Mouse (Mus musculus): ENCODE data around the gene Muc5b. TPM values are rescaled to one million over a fixed set of nuclear protein-coding genes. Genes with fewer than 3 reads are reported as not detected.

Gene Muc5b
- polyA plus RNA-seq, 1 experiment from 2014 or later = not detected

DNA sequence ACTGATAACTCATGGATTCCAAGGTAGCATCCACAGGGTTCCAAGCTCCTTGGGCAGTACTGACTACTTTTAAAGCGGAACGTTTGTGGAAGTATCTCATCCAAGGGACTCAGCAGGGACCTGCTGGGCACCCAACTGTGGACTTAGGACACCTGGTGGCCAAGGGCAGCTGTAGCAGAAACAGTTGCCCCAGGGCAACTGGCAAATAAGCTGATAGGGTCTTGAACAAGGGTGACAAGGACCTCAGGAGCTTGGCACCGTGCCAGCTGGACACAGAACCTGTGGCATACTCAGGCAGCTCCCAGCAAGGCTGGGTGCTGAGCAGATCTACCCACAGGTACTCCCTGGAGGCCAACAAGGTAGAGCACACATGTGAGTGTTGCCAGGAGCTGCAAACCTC lies 20.6 kb upstream of the Muc5b start:
- Histone ChIP-seq H3K27me3 (replicated peaks; ENCODE audit: control insufficient read depth, insufficient read depth, low read length) (no peaks in the 10 kb centered on the region), H3K9ac (ENCODE audit: low read depth, low read length) (no peak overlapping the region), H3K9me3 (ENCODE audit: control insufficient read depth, low read length) (no peaks in the 10 kb centered on the region), H3K4me3 (ENCODE audit: low read length) (no peak overlapping the region), H3K4me1 (ENCODE audit: control insufficient read depth, insufficient read depth, low read length) (no peaks in the 10 kb centered on the region; the same call in 1 of the 2 replicates), H3K4me2 (ENCODE audit: low read depth, low read length) (no peak overlapping the region), H3K36me3 (ENCODE audit: control insufficient read depth, insufficient read depth, low read length) (no peaks in the 10 kb centered on the region), H3K27ac (ENCODE audit: low read length) (no peak overlapping the region)
- WGBS = 67% methylated on average over 3 of the region's 3 CpGs
- no peak for ATAC-seq

DNA sequence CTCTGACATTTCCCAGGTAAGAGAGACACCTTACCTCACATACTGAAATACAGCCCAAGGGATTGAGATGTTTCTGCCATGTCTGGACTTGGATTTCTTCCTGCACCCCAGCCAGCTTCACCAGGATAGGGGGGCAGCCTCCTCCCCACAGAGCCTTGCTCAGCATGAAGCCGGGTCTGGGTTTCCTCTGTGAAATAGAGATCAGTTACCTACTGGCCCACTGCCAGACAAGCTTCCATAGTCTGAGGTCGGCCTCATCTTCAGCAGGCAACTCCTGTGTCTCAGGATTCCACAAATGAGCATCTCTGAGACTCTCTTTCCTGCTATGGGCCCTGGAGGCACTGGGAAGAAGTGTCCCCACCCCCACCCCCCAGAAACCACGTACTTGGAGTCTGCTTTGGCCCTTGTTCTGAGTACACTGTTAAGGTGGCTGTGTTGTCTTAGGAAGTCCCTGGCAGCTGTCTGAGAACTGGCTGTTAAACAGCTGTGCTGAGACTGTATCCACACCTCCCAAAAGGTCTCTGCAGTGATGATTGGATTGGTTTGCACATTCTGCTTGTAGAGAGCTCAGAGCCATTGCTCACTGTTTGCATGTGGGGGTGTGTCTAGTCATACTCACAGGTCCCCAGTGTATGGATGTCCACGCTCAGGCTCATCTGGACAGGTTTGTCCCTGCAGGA lies 16.1 kb upstream of the Muc5b start:
- no peak overlapping the region for H3K4me2 ChIP-seq (ENCODE audit: low read depth, low read length)
- H3K9ac ChIP-seq (ENCODE audit: low read depth, low read length) = no peak overlapping the region
- H3K36me3 ChIP-seq (ENCODE audit: control insufficient read depth, insufficient read depth, low read length) = no peaks in the 10 kb centered on the region
- H3K27ac ChIP-seq (ENCODE audit: low read length) = no peak overlapping the region
- no peak for ATAC-seq
- H3K4me3 ChIP-seq (ENCODE audit: low read length) = no peak overlapping the region
- 37% methylated on average over 4 of the region's 4 CpGs for WGBS
- no peaks in the 10 kb centered on the region for H3K9me3 ChIP-seq (ENCODE audit: control insufficient read depth, low read length)
- H3K27me3 ChIP-seq (replicated peaks; ENCODE audit: control insufficient read depth, insufficient read depth, low read length) = no peaks in the 10 kb centered on the region
- no peaks in the 10 kb centered on the region; the same call in 1 of the 2 replicates for H3K4me1 ChIP-seq (ENCODE audit: control insufficient read depth, insufficient read depth, low read length)

DNA sequence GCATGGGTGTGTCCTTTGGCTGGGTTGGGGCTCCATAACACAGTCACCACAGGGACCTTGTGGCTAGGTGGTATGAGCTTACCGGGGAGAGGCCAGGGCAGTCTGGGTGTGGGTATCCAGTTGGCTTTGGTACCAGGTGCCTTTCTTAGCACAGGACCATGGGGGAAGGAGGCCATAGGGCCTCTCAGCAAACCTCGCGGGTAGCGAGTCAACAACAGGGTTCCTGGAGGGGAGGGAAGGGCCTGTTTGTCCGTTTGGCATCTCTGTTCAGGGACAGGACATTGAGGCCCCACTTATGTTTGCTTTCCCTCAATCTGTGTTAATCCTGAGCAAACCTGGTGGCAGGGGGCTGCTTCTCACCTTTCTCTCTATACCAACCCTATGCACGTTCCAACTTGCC lies 15.2 kb upstream of the Muc5b start:
- Histone ChIP-seq H3K4me2 (ENCODE audit: low read depth, low read length) (no peak overlapping the region), H3K4me3 (ENCODE audit: low read length) (no peak overlapping the region), H3K9ac (ENCODE audit: low read depth, low read length) (no peak overlapping the region), H3K36me3 (ENCODE audit: control insufficient read depth, insufficient read depth, low read length) (no peaks in the 10 kb centered on the region), H3K9me3 (ENCODE audit: control insufficient read depth, low read length) (no peaks in the 10 kb centered on the region), H3K4me1 (ENCODE audit: control insufficient read depth, insufficient read depth, low read length) (no peaks in the 10 kb centered on the region; the same call in 1 of the 2 replicates), H3K27ac (ENCODE audit: low read length) (no peak overlapping the region), H3K27me3 (replicated peaks; ENCODE audit: control insufficient read depth, insufficient read depth, low read length) (no peaks in the 10 kb centered on the region)
- ATAC-seq = no peak
- 64% methylated on average over 6 of the region's 6 CpGs for WGBS

DNA sequence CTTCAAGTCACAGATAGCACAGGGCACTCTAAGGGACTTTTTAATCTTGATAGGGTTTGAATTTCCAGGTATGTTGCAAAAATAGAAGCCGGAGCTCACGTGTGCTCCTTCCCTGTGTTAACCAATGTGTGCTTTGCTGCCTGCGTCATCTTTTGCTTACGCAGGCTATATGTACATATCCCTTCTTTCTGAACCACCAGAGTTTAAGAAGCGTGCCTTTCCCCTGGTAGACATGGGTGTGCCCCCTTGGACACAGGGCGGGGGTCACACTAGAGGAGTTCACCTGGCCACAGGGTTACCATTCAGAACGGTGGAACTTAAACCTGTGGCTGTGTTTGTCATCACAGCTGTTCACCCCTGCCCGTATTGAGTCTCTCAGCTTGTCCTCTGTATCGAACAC lies 14.5 kb upstream of the Muc5b start:
- H3K4me3 ChIP-seq (ENCODE audit: low read length) = no peak overlapping the region

DNA sequence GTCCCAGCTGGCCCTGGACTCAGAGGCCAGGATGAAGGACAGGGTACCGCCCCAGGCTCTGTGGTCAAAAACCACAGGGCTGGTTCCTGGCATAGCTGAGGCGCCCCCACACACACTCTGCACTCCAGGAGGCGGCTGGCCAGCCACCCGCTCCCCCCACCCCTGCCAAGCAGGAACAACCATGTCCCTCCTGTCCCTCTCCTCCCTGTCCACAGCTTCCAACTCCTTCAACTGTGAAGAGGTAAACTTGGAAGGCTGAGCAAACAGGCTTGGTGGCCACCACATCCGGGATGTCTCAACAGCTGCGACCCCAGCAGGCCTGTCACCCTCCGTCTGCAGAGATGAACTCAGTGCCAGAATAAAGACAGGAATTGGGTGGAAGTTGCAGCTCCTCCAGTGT lies 2.9 kb upstream of the Muc5b start:
- Histone ChIP-seq H3K27ac (ENCODE audit: low read length) (no peak overlapping the region), H3K9me3 (ENCODE audit: control insufficient read depth, low read length) (no peaks in the 10 kb centered on the region), H3K27me3 (replicated peaks; ENCODE audit: control insufficient read depth, insufficient read depth, low read length) (no peaks in the 10 kb centered on the region), H3K9ac (ENCODE audit: low read depth, low read length) (no peak overlapping the region), H3K4me1 (ENCODE audit: control insufficient read depth, insufficient read depth, low read length) (peaks cover 3% of the 10 kb centered on the region; the same call in 1 of the 2 replicates), H3K4me2 (ENCODE audit: low read depth, low read length) (no peak overlapping the region), H3K4me3 (ENCODE audit: low read length) (no peak overlapping the region), H3K36me3 (ENCODE audit: control insufficient read depth, insufficient read depth, low read length) (no peaks in the 10 kb centered on the region)
- no peak for ATAC-seq
- 75% methylated on average over 7 of the region's 7 CpGs for WGBS

More for the DNA sequence above, 14.5 kb upstream of the Muc5b start:
- H3K4me1 ChIP-seq (ENCODE audit: control insufficient read depth, insufficient read depth, low read length) = no peaks in the 10 kb centered on the region; the same call in 1 of the 2 replicates
- ATAC-seq = no peak
- H3K36me3 ChIP-seq (ENCODE audit: control insufficient read depth, insufficient read depth, low read length) = no peaks in the 10 kb centered on the region
- H3K27ac ChIP-seq (ENCODE audit: low read length) = no peak overlapping the region
- no peak overlapping the region for H3K4me2 ChIP-seq (ENCODE audit: low read depth, low read length)
- no peak overlapping the region for H3K9ac ChIP-seq (ENCODE audit: low read depth, low read length)
- WGBS = 82% methylated on average over 9 of the region's 9 CpGs
- no peaks in the 10 kb centered on the region for H3K27me3 ChIP-seq (replicated peaks; ENCODE audit: control insufficient read depth, insufficient read depth, low read length)
- H3K9me3 ChIP-seq (ENCODE audit: control insufficient read depth, low read length) = no peaks in the 10 kb centered on the region

DNA sequence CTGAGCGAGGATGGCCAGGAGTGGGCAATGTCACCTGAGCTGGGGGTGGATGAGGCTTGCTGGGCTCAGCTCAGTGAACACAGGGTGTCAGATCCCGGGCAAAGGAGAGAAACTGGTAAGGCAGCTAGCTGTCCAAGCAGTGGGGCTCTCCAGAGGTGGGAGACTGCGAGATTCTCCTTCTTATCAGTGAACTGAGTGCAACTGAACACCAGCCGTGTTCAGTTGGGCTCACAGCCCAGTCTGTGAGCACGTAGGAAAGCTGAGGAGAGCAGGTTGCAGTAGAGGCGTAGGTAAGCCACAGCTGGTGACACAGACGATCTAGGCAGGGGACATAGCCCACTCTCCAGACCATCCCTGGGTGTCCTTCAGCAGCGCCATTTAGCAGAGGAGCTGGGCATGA lies 2.4 kb upstream of the Muc5b start:
- no peak for ATAC-seq
- Histone ChIP-seq H3K27ac (ENCODE audit: low read length) (no peak overlapping the region), H3K4me3 (ENCODE audit: low read length) (no peak overlapping the region), H3K4me1 (ENCODE audit: control insufficient read depth, insufficient read depth, low read length) (peaks cover 3% of the 10 kb centered on the region; the same call in 1 of the 2 replicates), H3K9me3 (ENCODE audit: control insufficient read depth, low read length) (no peaks in the 10 kb centered on the region), H3K27me3 (replicated peaks; ENCODE audit: control insufficient read depth, insufficient read depth, low read length) (no peaks in the 10 kb centered on the region), H3K36me3 (ENCODE audit: control insufficient read depth, insufficient read depth, low read length) (no peaks in the 10 kb centered on the region), H3K9ac (ENCODE audit: low read depth, low read length) (no peak overlapping the region), H3K4me2 (ENCODE audit: low read depth, low read length) (no peak overlapping the region)
- 65% methylated on average over 8 of the region's 8 CpGs for WGBS

DNA sequence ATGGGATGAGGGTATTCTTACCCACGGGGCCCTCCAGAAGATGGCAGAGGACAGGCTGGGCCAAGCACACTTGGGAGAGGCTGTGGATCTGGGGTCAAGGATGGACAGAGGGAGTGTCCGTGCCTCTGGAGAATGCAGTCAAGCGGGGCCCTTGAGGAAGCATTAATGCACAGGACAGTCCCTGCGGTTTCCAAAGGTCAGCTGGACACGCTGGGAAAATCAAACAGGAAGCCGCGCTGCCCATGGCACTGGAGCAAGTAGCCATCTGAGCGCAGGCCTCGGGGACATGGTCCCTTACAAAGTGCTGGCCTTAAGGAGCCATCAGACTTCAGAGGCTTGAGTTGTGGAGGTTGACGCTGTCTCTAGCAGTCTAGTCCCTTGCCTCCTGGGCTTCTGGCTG lies 1.5 kb downstream of the Muc5b start:
- 85% methylated on average over 10 of the region's 10 CpGs for WGBS
- no peaks in the 10 kb centered on the region for H3K9me3 ChIP-seq (ENCODE audit: control insufficient read depth, low read length)
- no peak for ATAC-seq

DNA sequence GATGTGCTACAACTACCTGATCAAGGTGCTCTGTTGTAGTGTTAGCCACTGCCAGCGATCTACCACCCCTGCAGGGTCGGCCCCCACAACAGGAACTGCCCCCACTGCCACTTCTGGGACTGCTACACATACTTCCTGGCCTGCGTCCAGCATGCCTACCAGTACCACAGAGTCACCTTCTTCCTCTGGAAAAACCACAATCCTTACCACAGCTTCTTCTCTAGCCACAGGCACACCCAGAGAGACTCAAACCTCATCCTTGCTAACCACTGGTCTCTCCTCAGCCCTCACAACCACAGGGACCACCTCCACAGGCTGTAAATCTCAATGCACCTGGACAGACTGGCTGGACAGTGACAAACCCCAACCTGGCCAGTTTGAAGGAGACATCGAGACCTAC lies 22.2 kb downstream of the Muc5b start:
- Histone ChIP-seq H3K36me3 (ENCODE audit: control insufficient read depth, insufficient read depth, low read length) (no peaks in the 10 kb centered on the region), H3K4me1 (ENCODE audit: control insufficient read depth, insufficient read depth, low read length) (no peaks in the 10 kb centered on the region), H3K27me3 (replicated peaks; ENCODE audit: control insufficient read depth, insufficient read depth, low read length) (no peaks in the 10 kb centered on the region), H3K9me3 (ENCODE audit: control insufficient read depth, low read length) (no peaks in the 10 kb centered on the region), H3K9ac (ENCODE audit: low read depth, low read length) (no peak overlapping the region), H3K4me2 (ENCODE audit: low read depth, low read length) (no peak overlapping the region), H3K4me3 (ENCODE audit: low read length) (no peak overlapping the region), H3K27ac (ENCODE audit: low read length) (no peak overlapping the region)
- ATAC-seq = no peak
- WGBS = 87% methylated on average over 4 of the region's 4 CpGs

More for the DNA sequence above, 1.5 kb downstream of the Muc5b start:
- H3K4me2 ChIP-seq (ENCODE audit: low read depth, low read length) = no peak overlapping the region
- H3K27me3 ChIP-seq (replicated peaks; ENCODE audit: control insufficient read depth, insufficient read depth, low read length) = no peaks in the 10 kb centered on the region
- H3K36me3 ChIP-seq (ENCODE audit: control insufficient read depth, insufficient read depth, low read length) = no peaks in the 10 kb centered on the region
- H3K27ac ChIP-seq (ENCODE audit: low read length) = no peak overlapping the region
- H3K4me3 ChIP-seq (ENCODE audit: low read length) = no peak overlapping the region
- H3K4me1 ChIP-seq (ENCODE audit: control insufficient read depth, insufficient read depth, low read length) = peaks cover 3% of the 10 kb centered on the region; the same call in 1 of the 2 replicates
- no peak overlapping the region for H3K9ac ChIP-seq (ENCODE audit: low read depth, low read length)

DNA sequence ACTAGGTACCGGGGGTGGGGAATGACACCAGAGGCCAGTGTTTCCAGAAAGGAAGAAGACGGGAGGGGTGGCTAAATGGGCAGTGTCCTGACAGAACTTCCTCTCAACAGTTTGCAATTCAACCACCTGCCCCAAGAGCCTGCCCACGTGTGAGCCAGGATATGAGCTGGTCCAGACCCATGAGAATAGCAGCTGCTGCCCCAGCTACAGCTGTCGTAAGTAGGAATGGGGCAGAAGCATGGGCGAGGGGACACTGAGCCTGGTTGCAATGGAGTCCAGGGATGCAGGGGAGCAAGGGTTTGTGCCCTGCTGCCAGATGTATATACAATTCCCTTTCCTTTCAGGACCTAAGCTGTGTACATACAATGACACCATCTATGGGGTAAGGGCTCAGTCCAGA lies 30.8 kb downstream of the Muc5b start:
- no peaks in the 10 kb centered on the region for H3K9me3 ChIP-seq (ENCODE audit: control insufficient read depth, low read length)
- no peak overlapping the region for H3K4me3 ChIP-seq (ENCODE audit: low read length)
- H3K9ac ChIP-seq (ENCODE audit: low read depth, low read length) = no peak overlapping the region
- H3K4me2 ChIP-seq (ENCODE audit: low read depth, low read length) = no peak overlapping the region
- no peak overlapping the region for H3K27ac ChIP-seq (ENCODE audit: low read length)
- no peaks in the 10 kb centered on the region for H3K4me1 ChIP-seq (ENCODE audit: control insufficient read depth, insufficient read depth, low read length)
- no peaks in the 10 kb centered on the region for H3K27me3 ChIP-seq (replicated peaks; ENCODE audit: control insufficient read depth, insufficient read depth, low read length)
- no peak for ATAC-seq
- whole genome bisulfite sequencing = 72% methylated on average over 5 of the region's 5 CpGs
- H3K36me3 ChIP-seq (ENCODE audit: control insufficient read depth, insufficient read depth, low read length) = peaks cover under 1% of the 10 kb centered on the region; the same call in 1 of the 2 replicates

DNA sequence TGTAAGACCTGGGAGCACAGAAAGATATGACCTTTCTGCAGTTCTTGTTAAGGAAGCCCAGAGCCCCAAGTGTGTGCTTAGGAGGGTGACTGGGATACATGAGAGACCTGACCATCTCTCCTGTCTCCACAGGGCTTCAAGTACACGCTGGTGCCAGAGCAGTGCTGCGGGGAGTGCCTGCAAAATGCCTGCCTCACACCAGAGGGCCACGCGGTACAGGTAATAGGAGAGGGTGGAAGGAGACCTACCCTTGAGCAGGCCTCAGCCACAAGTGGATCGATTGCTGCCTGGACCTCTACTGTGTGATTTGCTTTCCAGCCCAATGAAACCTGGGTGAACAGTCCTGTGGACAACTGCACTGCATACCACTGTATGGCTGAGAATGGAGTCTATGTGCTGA lies 31.7 kb downstream of the Muc5b start:
- ATAC-seq = no peak
- no peaks in the 10 kb centered on the region for H3K9me3 ChIP-seq (ENCODE audit: control insufficient read depth, low read length)
- no peak overlapping the region for H3K27ac ChIP-seq (ENCODE audit: low read length)
- no peaks in the 10 kb centered on the region for H3K4me1 ChIP-seq (ENCODE audit: control insufficient read depth, insufficient read depth, low read length)
- H3K9ac ChIP-seq (ENCODE audit: low read depth, low read length) = no peak overlapping the region
- no peak overlapping the region for H3K4me2 ChIP-seq (ENCODE audit: low read depth, low read length)
- 74% methylated on average over 5 of the region's 5 CpGs for WGBS
- peaks cover 3% of the 10 kb centered on the region; the same call in 1 of the 2 replicates for H3K36me3 ChIP-seq (ENCODE audit: control insufficient read depth, insufficient read depth, low read length)
- H3K4me3 ChIP-seq (ENCODE audit: low read length) = no peak overlapping the region
- no peaks in the 10 kb centered on the region for H3K27me3 ChIP-seq (replicated peaks; ENCODE audit: control insufficient read depth, insufficient read depth, low read length)
